Mouse (Mus musculus): ENCODE results near the gene Gm28845.

GRCm38 (mm10) chr1:65132833-65133232, 13.5 kb upstream of the Gm28845 start:
- TF ChIP-seq CTCF (IDR thresholded peaks at IDR 0.05) (no peak), EP300 (IDR thresholded peaks at IDR 0.05) (no peak)

Measured in lung, postnatal 0 days (tissue).